Mouse (Mus musculus) monocyte, adult 5-6 weeks (primary cell): ENCODE results near the gene Cd63. TPM values are rescaled to one million over a fixed set of nuclear protein-coding genes. Genes with fewer than 3 reads are reported as not detected.

Experiments used
- ATAC-seq: fragments of 153-309, 156-312 bp; replicated peaks from 2 replicates; pipeline ENCODE4 v1.8.0; 2017; ENCODE audit warnings: mild to moderate bottlenecking; ENCODE audit not compliant: low TSS enrichment, insufficient number of reproducible peaks, severe bottlenecking, poor library complexity, low FRiP score
- total RNA-seq: library from RNA; stranded (forward); fragments of 200-1000, 200-491, 200-594 nt; gene quantifications from 3 replicates; pipeline ENCODE4 v1.2.3, GENCODE M21; 2017

Cd63 gene
- total RNA-seq, 1 experiment from 2014 or later, result 26.5 TPM

DNA sequence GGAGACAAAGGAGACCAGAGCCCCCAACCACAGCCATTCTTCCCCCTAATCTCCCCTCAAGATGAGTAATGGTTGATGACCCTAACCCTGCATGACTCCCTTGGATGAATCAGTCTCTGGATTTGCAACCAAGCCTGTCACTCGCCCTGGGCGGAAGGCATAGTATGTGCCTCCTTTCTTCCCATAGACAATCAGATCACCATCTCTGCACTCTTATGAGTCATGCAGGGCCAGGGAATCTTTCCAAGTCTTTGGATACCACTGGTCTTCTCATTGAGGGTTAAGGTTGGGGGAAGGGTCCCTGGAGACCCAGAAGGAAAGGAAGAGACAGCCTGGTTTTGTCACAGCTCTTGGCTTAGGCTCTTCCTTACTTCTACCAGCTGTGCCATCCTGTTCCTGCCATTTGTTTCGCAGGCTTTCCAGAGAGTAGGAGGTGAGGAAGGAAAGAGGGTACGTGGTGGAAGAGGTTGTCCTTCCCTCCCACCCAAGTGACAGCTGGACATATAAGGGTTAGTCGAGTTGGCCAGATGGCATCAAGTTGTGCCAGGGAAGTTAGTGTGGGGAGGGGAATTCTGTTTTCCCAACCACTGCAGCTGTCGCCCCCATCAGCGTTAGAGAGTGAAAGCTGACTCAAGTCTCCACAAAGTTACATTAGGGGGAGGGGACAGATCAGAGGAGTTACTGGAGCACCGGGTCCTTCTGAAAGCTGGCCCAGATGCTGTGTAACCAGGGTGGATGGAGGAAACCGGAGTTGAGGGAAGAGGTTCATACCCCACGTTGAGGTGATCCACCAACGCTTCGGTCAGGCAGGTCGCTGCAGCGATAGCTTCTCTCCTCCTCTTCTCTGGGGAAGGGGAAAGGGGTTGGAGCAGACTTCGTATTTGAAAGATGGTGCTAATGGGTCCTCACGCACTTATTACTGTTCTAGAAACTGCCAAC lies 21.4 kb downstream of the Cd63 start:
- no peak for ATAC-seq

DNA sequence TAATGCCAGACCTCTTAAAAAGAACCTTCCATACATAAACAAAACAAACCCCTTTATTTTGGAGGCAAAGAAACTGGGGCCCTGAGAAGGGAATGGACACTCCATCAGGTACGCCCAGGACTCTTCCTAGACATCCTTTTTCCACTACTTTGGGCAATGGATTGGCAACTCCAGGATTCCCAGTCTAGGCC lies 21.9 kb downstream of the Cd63 start, which contains the start of gene Rdh5:
TSS of gene Rdh5 (minus strand) at position 67 of the 191 bp plus-strand sequence.
- ATAC-seq, result no peak

DNA sequence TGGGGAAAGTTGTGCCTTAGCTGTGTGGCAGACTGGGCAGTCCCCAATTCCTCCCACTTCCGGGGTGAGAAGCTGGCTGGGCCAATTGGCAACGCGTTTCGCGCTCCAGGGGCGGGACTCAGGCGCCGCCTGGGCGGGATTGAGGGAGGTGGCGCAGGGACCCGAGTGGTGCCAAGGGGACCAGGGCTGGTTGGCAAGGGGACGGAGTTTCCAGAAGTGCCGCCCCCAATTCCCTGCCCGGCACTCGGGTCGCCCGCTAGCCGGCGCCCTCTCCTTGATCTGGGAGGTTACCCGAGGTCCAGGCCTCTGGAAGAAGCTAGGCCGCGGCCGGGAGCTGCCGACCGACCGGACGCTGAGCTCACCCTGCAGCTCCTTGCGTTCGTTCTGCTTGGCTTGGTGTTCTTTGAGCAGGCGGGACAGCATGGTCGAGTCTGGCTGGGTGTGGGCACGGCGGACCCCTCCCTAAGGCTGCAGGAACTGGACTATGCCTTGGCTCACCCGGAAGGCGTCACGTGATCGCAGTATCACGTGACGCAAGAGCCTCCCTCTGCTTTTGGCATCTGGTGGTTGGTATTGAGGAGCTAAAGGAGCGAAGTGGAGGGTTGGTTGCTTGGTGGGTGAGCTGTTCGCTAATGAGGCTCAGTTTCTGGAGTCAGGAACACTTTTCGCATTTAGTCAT lies 22.4 kb downstream of the Cd63 start:
- peak; percentile 88 for ATAC-seq

DNA sequence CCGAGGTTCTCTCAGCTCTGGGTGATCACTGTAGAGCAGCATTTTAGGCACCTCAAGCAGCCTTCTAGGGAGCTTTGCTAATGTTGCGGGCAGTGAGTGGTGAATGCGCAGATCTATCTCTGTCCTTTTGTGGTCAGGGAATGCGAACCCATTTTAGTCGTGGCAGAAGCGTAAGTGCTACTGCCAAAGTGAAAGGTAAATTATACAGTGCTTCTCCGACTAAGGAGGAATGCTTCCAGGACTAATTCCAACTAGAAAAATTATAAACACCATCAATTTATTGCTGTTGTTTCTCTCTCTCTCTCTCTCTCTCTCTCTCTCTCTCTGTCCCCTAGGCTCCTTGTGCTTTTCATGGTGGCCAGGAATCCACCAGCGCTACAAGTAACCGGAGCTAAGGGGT lies 23.1 kb downstream of the Cd63 start, which contains the start of gene Bloc1s1:
TSS of gene Bloc1s1 (minus strand) at position 101 of the 400 bp plus-strand sequence.
- ATAC-seq, result no peak

DNA sequence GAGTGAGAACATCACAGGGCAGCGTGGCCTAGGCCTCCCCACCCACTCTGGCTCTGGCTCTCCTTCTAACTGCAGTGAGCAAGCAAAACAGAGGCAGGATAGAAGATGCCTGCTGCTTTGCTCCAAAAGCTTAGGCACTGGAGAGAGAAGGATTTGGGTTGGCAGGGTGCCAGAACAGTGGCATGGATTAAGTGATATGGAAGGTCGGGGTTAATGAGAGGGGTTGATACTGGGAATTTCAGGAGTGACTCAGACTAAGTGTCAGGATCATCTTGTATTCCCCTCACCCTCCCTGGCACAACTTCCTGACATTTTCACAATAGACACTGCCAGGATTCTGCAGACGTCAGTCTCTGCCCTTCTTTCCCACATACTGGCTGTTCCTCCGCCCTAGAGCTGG lies 27.6 kb downstream of the Cd63 start:
- no peak for ATAC-seq

DNA sequence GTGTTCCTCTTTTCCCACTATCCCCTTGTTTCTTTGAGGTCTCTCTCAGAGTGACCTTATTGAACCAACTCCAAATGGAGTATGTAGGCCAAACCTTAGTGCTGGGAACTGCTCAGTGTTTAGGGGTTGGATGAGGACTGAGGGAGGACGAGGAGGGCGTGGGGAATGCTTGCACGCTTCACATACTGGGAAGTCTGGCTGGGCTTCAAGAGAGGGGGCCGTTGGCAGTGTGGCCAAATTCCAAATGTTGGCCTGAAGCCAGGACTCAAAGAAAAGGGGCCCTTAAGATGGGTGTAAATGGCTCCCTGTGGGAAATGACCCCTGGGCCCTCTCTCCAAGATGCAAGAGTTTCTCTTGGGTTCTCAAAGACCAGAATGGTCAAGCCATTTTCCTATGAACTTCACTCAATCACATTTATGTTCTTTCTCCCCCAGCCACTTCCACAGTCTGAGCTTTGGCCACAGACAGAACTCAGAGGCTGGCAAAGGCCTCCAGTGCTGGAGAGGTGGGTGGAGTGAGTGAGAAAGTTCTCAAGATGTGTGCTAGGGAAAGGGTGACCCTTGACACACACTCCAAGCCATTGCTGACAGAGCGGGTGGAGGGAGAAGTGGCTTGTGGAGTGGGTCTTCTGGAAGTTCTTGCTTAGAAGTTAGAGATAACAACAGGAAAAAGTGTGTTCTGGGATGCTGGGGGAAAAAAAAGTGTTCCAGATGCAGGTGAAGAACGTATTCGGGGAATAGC lies 29.0 kb downstream of the Cd63 start:
- ATAC-seq, result no peak

DNA sequence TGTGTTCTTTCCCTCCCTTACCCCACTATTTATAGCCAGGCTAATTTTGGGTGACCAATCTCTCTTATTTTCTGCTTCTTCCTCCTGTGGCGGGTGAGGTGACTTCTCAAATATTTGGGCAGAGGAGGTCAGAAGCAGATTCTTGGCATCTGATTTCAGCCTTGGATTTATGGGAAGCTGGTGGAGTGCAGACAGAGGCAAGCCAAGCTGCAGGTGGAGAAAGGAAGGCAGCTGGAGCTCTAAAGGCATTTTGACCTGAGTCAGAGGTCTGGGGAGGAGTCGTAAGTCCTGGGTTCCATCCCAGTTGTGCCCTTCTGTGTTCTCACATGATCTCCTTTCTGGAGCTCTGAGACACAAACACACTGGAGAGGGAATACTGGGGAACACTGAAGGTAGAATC lies 30.7 kb downstream of the Cd63 start:
- no peak for ATAC-seq

DNA sequence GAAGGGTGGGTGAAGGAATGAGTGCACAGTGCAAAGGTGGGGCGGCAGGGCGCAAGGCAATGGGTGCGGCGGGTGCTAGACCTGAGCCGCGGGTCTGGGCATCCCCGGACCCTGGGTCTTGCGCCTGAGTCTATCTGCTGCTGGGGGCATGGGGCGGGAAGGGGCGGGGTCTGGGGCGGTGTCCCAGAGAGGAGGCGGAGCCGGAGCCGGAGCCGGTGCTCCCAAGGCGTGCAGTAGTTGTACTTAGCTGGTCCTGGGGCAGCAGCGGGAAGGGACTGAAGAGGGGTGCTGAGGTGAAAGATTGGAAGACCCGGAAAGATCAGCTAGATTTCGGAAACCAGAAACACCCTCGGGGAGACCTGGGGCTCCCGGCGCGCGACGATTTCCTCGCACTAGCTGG lies 32.8 kb downstream of the Cd63 start, which contains the start of gene Itga7:
TSS of gene Itga7 (plus strand) at position 245 of the 400 bp plus-strand sequence.
- ATAC-seq, result no peak

DNA sequence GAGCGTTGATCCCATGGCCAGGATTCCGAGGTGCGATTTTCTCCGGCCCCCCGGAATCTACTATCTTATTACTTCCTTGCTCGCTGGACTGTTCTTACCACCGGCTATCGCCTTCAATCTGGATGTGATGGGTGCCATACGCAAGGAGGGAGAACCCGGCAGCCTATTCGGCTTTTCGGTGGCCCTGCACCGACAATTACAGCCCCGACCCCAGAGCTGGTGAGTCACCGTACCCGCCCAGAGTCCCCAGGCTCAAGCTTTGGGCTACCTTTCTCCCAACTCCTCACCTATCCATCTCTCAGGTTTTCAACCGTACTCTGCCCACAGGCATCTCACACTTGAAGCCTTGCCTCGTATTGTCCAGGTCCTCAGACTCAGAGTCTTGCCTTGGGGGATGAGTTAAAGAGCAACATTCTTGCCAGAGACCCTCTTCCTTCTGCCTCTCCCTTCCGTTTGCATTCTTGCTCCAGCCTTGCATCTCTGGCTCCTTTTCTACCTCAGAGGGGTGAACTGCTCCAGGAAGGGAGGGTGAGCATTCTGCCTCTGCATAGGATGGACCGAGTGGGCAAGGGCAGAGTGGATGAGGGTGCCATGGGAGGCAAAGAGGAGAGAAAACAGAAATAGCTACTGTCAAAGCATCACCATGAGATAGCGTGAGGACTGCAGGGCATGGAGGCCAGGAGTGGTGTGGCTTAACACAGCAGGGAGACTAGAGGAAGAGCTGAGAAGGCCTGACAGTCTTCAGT lies 33.4 kb downstream of the Cd63 start:
- ATAC-seq, result no peak

DNA sequence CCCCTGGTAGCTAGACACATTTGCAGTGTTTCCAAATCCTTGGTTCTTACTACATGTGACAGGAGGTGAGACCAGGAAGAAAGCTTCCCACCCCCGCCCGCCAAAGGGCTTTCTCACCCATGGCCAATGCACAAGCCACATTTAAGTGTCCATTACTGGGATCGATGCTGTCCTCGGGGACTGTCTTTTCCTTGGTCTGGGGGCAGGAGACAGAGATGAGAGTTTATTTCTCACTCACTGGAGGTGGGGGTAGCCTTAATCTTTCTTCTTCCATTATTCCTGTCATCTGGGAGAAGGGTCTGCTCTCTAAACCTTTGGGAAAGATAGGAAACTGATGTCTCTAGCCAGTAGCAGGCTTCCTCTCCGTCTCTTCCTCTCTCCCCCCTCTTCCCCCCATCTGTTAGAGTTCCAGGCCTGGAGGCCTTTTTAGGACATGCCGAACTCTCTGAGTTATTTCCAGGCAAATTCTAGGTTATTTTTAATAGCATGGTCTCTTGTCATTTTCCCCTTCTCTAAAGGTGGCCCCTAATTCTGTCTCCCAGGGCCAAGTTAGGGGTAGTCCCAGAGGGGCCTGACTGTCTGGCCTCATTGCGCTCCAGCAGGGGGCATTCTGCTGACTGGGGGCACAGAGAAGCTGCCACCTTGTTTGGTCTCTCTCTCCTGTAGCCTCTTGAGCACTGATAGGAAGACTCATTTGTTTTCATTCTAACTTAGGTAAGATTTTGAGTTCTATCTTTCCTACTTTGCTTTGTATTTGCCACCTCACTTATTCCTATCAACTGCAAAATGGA lies 34.4 kb downstream of the Cd63 start:
- no peak for ATAC-seq

DNA sequence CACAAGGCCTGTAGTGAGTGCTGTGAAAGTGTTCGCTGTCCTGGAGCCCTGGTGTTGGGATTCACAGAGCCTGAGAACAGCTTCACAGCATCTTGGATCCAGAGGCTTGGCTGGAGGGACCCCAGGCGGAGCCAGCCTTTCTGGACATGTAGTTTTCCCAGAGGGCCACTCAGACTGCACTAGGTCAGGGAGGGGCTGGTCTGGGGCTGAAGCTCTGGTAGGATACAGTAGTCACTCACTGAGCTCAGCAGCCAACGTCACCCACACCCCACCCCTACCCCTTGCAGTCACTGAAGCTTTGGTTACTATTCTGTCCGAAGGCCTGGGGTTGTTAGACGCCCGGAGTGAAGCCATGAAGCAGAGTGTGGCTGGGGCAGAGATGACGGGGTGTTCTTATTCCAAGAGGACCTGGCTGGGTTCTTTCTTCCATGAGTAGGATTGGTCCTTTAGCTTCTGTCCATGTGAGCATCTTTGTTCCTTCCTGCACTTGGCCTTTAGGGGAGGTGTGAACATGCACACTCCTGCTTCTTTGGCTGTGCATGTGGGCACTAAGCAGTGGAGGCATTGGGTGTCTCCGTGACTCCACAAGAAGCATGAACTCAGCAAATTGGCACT lies 35.1 kb downstream of the Cd63 start:
- ATAC-seq, result no peak

DNA sequence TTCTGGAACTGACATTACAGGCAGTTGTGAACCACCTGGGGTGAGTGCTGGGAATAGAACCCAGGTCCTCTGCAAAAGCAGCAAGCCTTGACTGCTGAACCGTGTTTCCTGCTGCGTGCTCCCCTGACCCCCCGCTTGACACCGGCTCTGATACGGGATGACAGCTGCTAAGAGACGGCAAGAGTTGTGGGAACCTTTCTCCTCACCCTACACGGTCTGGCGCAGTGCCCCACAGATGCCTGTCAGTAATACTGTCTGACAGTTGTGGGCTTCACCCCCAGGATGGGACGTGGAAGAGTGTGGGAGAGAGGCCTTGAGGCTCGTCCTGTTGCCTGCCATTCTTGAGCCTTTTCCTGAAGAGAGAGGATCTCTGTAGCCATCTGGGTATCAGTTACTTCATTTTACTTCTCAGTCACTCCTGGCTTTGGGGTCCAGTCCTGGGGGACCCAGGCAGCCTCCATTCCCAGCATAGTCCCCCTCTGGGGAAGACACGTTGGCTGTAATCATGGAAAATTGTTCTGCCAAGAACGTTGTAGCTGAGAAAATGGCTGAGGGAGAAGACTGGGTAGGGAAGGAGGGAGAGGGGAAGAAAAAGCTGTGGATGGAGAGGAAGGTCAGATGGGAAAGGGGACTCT lies 37.1 kb downstream of the Cd63 start:
- ATAC-seq, result no peak

DNA sequence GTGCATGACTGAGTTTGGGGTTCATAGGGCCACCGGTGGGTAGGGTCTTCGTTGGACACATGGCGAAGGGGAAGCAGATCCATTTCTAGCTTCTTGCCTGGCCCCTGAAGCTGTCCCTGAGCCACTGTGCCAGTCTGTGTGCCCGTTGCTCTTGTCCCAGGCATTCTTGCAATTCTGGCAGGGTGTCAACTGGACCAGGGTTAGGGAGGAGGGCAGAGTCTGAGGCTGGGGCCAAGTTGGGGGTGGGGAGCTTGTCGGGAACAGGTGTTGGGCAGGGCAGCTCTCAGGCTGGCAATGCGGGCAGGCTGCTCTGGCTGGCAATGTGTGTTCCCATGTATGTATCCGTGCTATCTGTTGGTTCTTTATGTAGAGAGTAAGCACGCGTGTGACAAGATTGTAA lies 37.7 kb downstream of the Cd63 start:
- no peak for ATAC-seq

DNA sequence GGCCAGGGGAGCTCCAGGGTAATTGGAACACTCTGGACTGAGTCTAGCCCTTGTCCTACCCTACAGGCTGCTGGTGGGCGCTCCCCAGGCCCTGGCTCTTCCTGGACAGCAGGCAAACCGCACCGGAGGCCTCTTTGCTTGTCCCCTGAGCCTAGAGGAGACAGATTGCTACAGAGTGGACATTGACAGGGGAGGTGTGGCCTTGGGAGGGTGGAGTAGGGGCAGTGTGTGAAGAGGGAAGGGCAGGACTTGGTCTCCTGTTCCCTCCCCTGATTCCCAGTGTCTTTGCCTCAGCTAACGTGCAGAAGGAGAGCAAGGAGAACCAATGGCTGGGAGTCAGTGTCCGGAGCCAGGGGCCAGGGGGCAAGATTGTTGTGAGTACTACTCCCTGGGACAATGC lies 38.2 kb downstream of the Cd63 start:
- ATAC-seq, result no peak

DNA sequence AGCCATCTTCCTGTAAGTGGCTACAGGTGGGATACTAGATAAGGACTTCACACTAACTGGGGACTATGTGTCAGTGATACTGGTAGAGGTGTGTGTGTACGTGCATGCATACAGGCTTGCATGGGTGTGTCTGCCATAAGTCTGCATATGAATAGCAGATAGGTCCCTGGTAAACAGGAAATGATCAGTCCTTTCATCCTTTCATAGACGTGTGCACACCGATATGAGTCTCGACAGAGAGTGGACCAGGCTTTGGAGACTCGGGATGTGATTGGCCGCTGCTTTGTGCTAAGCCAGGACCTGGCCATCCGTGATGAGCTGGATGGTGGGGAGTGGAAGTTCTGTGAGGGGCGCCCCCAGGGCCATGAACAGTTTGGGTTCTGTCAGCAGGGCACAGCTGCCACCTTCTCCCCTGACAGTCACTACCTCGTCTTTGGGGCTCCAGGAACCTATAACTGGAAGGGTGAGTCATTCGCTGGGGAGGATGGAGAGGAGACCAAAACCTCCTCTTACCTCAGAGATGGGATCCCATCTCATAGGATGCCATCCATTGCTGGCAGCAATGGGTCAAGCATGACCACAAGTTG lies 39.8 kb downstream of the Cd63 start:
- ATAC-seq, result no peak

DNA sequence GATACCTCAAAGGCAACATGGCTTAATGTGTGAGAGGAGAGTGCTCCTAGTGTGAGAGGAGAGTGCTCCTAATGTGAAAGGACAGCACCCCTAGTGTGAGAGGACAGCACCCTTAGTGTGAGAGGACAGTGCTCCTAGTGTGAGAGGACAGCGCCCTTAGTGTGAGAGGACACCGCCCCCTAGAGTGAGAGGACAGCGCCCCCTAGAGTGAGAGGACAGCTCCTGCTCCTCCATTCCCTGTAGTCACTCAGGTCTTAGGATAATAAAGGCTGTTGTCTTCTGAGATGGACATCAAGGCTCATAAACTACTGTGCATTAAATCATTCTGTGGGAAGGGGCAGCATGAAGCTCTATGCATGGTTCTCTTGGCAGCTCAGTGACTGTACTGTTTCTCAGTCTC lies 44.9 kb downstream of the Cd63 start:
- no peak for ATAC-seq

DNA sequence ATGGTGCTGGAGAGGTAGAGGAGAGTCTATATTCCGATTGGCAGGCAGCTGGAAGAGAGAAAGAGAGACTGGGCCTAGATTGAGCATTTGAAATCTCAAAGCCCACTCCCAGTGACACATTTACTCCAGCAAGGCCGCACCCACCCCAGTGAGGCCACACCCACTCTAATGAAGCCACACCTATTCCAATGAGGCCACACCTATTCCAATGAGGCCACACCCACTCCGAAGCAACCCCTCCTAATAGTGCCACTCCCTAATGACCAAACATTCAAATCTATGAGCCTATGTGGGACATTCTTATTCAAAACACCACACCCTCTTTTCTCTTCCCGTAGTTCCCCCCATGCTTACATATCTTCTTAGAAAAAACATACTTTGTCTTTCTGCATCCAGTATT lies 46.7 kb downstream of the Cd63 start:
- no peak for ATAC-seq
